Mouse (Mus musculus) heart, embryonic 12.5 days (tissue): ENCODE data around the gene Abcg5. TPM values are rescaled to one million over a fixed set of nuclear protein-coding genes. Genes with fewer than 3 reads are reported as not detected.

Source experiments
- ATAC-seq: fragments of 200-750 bp; cut with Nextera tagmentation; 2 replicates; pipeline ENCODE4 v1.8.0; 2017; ENCODE audit warnings: moderate TSS enrichment, moderate library complexity; ENCODE audit not compliant: insufficient number of reproducible peaks, low FRiP score
- H3K27ac ChIP-seq: fragments of 300-500 bp; sonication (generic); 2 replicates; pipeline ENCODE4 v1.5.1; 2016; ENCODE audit warnings: mild to moderate bottlenecking, moderate library complexity; ENCODE audit not compliant: poor library complexity, severe bottlenecking
- H3K27me3 ChIP-seq: fragments of 300-500 bp; sonication (generic); replicated peaks from 2 replicates; pipeline ENCODE4 v1.6.1; 2016; ENCODE audit warnings: mild to moderate bottlenecking, moderate library complexity
- H3K36me3 ChIP-seq: fragments of 300-500 bp; sonication (generic); 2 replicates; pipeline ENCODE4 v1.6.1; 2016; ENCODE audit warnings: mild to moderate bottlenecking, moderate library complexity
- H3K4me1 ChIP-seq: fragments of 300-500 bp; sonication (generic); replicated peaks from 2 replicates; pipeline ENCODE4 v1.6.1; 2016; ENCODE audit warnings: mild to moderate bottlenecking
- H3K4me2 ChIP-seq: fragments of 300-500 bp; sonication (generic); 2 replicates; pipeline ENCODE4 v1.6.1; 2016; ENCODE audit warnings: mild to moderate bottlenecking, moderate library complexity
- H3K4me3 ChIP-seq: fragments of 300-500 bp; sonication (generic); 2 replicates; pipeline ENCODE4 v1.5.1; 2016; ENCODE audit warnings: mild to moderate bottlenecking
- H3K9ac ChIP-seq: fragments of 300-500 bp; sonication (generic); 2 replicates; pipeline ENCODE4 v1.6.1; 2016; ENCODE audit warnings: mild to moderate bottlenecking, moderate library complexity
- H3K9me3 ChIP-seq: fragments of 300-500 bp; sonication (generic); replicated peaks from 2 replicates; pipeline ENCODE4 v1.6.1; 2016; ENCODE audit warnings: mild to moderate bottlenecking, moderate library complexity
- WGBS: fragments of 180-500 bp; shearing (Covaris S2); methylation state at CpG from one replicate; pipeline ENCODE4 v1.1.7; 2016; 5-methylcytosine and 5-hydroxymethylcytosine counted together
- polyA plus RNA-seq: library from polyadenylated mRNA; unstranded; fragments of >200 nt; fragmentation: Nextera tagmentation; extraction: Ambion mirVana; gene quantifications from 2 replicates; pipeline ENCODE4 v1.2.1, GENCODE M21; 2016

Abcg5 gene
- 0.39 and 0.42 TPM in 2 replicates for polyA plus RNA-seq

- Histone ChIP-seq H3K4me2 (no peak within 1 kb of the TSS), H3K36me3 (no peaks in the 10 kb centered on the region), H3K4me1 (peaks cover 24% of the 10 kb centered on the region), H3K27me3 (no peaks in the 10 kb centered on the region), H3K4me3 (no peak within 1 kb of the TSS), H3K27ac (no peak within 1 kb of the TSS), H3K9ac (no peak within 1 kb of the TSS), H3K9me3 (no peaks in the 10 kb centered on the region)
- ATAC-seq, result no peak
- 61% methylated on average over 18 of the region's 18 CpGs for WGBS
Measured at GRCm38 (mm10) chr17:84682734-84683717, at the start of gene Abcg5. TSS of gene Abcg5 (minus strand) at chr17:84683011.

DNA sequence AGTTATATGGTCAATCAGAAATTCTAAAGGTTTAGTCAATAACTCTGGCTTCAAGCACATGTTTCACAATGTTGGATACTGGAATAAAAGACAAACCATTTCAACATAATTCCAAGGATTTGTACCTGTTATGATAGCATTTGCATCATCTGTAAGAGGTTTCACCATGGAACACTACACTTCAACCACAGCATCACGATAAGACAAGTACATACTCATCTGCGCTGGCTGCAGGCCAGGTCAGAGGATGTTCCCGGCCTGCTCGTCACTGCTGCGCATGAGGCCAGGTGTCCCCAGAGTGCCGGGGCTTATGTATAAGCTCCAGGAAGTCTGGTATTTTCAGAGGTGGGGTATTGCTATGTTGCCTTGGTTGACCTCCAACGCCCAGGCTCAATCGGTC, 49.8 kb upstream of the Abcg5 start:
- WGBS, result 86% methylated on average over 8 of the region's 8 CpGs
- no peaks in the 10 kb centered on the region for H3K9me3 ChIP-seq
- H3K27ac ChIP-seq, result no peak overlapping the region
- no peak overlapping the region for H3K4me2 ChIP-seq
- ATAC-seq, result no peak
- H3K4me3 ChIP-seq, result no peak overlapping the region
- H3K9ac ChIP-seq, result no peak overlapping the region
- H3K4me1 ChIP-seq, result peaks cover 10% of the 10 kb centered on the region
- H3K36me3 ChIP-seq, result peaks cover 51% of the 10 kb centered on the region
- no peaks in the 10 kb centered on the region for H3K27me3 ChIP-seq

GRCm38 (mm10) chr17:84731361-84731760, 48.5 kb upstream of the Abcg5 start:
- Histone ChIP-seq H3K4me3 (no peak overlapping the region), H3K27ac (no peak overlapping the region), H3K9ac (no peak overlapping the region), H3K27me3 (no peaks in the 10 kb centered on the region), H3K36me3 (peaks cover 54% of the 10 kb centered on the region), H3K4me2 (no peak overlapping the region), H3K4me1 (peaks cover 10% of the 10 kb centered on the region), H3K9me3 (no peaks in the 10 kb centered on the region)
- ATAC-seq, result no peak
- WGBS, result 87% methylated on average over 12 of the region's 12 CpGs

DNA sequence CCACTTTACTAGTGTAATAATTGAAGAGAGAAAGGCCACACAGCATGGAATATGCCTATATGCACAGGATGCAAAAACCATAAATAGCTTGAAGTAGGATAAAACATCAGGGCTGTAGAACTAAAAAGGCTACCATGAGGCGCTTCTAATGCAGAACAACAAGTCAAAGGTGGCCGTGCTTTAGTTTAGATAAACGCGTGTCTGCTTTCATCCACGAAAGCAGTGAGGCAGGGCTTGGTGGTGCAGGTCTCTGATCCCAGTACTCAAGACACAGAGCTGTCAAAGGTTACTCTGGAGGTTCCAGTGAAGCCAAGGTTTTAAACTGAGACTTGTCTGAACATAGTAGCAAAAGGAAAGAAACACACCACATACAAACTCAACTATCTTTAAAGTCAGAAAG, 46.3 kb upstream of the Abcg5 start:
- Histone ChIP-seq H3K27ac (no peak overlapping the region), H3K4me3 (no peak overlapping the region), H3K9ac (no peak overlapping the region), H3K36me3 (peaks cover 55% of the 10 kb centered on the region), H3K27me3 (no peaks in the 10 kb centered on the region), H3K4me2 (no peak overlapping the region), H3K9me3 (no peaks in the 10 kb centered on the region), H3K4me1 (peaks cover 10% of the 10 kb centered on the region)
- ATAC-seq, result no peak
- 62% methylated on average over 5 of the region's 5 CpGs for WGBS

GRCm38 (mm10) chr17:84728201-84728911, 45.5 kb upstream of the Abcg5 start:
- no peaks in the 10 kb centered on the region for H3K27me3 ChIP-seq
- H3K4me2 ChIP-seq, result no peak overlapping the region
- no peak overlapping the region for H3K27ac ChIP-seq
- peaks cover 10% of the 10 kb centered on the region for H3K4me1 ChIP-seq
- peaks cover 61% of the 10 kb centered on the region for H3K36me3 ChIP-seq
- H3K9ac ChIP-seq, result no peak overlapping the region
- no peak overlapping the region for H3K4me3 ChIP-seq
- H3K9me3 ChIP-seq, result no peaks in the 10 kb centered on the region
- no peak; the same call in 1 of the 2 replicates for ATAC-seq
- WGBS, result 65% methylated on average over 1 of the region's 1 CpGs

GRCm38 (mm10) chr17:84725163-84725562, 42.4 kb upstream of the Abcg5 start:
- no peak overlapping the region for H3K4me2 ChIP-seq
- no peak for ATAC-seq
- no peak overlapping the region for H3K4me3 ChIP-seq
- H3K9ac ChIP-seq, result no peak overlapping the region
- H3K36me3 ChIP-seq, result peaks cover 66% of the 10 kb centered on the region
- H3K9me3 ChIP-seq, result no peaks in the 10 kb centered on the region
- H3K27ac ChIP-seq, result no peak overlapping the region
- 92% methylated on average over 3 of the region's 3 CpGs for WGBS
- no peaks in the 10 kb centered on the region for H3K27me3 ChIP-seq
- H3K4me1 ChIP-seq, result peaks cover 10% of the 10 kb centered on the region

DNA sequence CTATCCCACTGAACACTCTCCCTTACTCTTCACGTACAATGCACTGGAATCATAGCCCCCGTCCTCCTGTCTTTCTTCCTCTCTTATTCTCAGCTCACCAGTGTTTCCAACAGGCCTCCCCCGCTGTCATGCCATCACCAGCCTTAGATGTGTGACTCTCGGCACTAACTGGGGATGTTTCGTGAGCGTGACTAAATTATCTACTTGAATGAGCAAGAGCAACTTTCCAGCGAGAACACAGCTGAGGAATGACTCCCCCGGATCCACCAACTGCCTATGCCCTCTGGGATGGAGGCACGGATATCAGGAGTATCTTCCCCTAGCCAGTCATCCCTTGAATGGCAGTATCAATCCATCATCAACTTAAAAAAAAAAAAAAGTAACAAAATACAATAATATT, 41.2 kb upstream of the Abcg5 start:
- Histone ChIP-seq H3K4me3 (no peak overlapping the region), H3K9ac (no peak overlapping the region), H3K4me2 (no peak overlapping the region), H3K4me1 (peaks cover 6% of the 10 kb centered on the region), H3K9me3 (no peaks in the 10 kb centered on the region), H3K27me3 (no peaks in the 10 kb centered on the region), H3K27ac (no peak overlapping the region), H3K36me3 (peaks cover 61% of the 10 kb centered on the region)
- ATAC-seq, result no peak
- 86% methylated on average over 9 of the region's 9 CpGs for WGBS

GRCm38 (mm10) chr17:84719105-84719504, 36.3 kb upstream of the Abcg5 start:
- Histone ChIP-seq H3K4me3 (no peak overlapping the region), H3K9ac (no peak overlapping the region), H3K4me2 (no peak overlapping the region), H3K4me1 (peaks cover 4% of the 10 kb centered on the region), H3K36me3 (peaks cover 55% of the 10 kb centered on the region), H3K9me3 (no peaks in the 10 kb centered on the region), H3K27ac (no peak overlapping the region), H3K27me3 (no peaks in the 10 kb centered on the region)
- WGBS, result 71% methylated on average over 3 of the region's 3 CpGs
- ATAC-seq, result no peak

DNA sequence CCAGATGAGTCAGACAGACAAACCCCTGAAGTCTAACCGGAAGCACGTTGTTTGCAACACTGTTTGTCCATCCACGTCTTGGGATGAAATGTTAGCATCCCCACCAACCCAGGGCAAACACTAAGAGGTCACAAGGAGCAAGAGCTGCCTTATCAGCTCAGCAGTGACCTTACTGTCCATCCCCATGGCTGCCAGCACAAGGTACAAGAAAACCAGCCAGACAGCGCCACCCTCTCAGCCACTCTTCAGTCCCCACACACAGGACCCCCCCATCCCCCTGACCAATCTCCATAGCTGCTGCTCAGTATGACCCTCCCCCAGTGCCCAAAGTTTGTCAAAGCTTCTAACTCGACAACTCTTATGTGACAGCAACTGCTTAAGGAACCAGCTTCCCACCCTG, 34.6 kb upstream of the Abcg5 start:
- H3K36me3 ChIP-seq, result peaks cover 55% of the 10 kb centered on the region
- no peak for ATAC-seq
- H3K9me3 ChIP-seq, result no peaks in the 10 kb centered on the region
- peaks cover 4% of the 10 kb centered on the region for H3K4me1 ChIP-seq
- H3K27ac ChIP-seq, result no peak overlapping the region
- no peak overlapping the region for H3K4me3 ChIP-seq
- H3K4me2 ChIP-seq, result no peak overlapping the region
- H3K27me3 ChIP-seq, result no peaks in the 10 kb centered on the region
- no peak overlapping the region for H3K9ac ChIP-seq
- 71% methylated on average over 5 of the region's 5 CpGs for WGBS

DNA sequence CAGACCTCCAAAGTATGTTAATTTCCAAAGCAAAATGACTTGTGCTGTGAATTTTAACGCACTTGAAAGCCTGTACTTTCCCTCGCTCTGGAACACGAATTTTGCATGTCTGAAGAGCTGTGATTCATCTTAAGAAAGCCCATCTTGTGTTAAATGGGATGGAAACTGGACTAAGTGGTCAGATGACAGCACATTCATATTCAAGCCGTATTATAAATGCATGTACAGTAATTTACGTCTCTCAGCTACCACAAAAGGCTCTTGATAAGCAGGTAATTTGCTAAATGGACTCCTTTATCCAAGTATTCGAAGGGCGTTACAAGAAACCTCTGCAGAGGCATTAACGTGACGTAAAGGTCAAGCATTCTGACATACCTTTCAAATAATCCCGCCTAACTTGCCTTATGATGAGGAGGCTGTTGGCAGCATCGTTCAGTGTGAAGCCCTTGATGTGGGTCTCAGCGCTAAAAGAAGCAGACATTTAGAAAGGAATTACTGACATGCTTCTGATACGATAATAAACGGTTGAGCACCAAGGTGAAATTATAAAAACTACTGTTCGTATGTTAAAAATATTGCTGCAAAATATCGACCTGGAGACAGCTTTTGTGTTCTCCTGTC, 33.6 kb upstream of the Abcg5 start:
- peaks cover 4% of the 10 kb centered on the region for H3K4me1 ChIP-seq
- no peak for ATAC-seq
- WGBS, result 81% methylated on average over 16 of the region's 16 CpGs
- H3K9me3 ChIP-seq, result no peaks in the 10 kb centered on the region
- peaks cover 50% of the 10 kb centered on the region for H3K36me3 ChIP-seq
- H3K4me2 ChIP-seq, result no peak overlapping the region
- no peak overlapping the region for H3K27ac ChIP-seq
- H3K9ac ChIP-seq, result no peak overlapping the region
- no peaks in the 10 kb centered on the region for H3K27me3 ChIP-seq
- no peak overlapping the region for H3K4me3 ChIP-seq

DNA sequence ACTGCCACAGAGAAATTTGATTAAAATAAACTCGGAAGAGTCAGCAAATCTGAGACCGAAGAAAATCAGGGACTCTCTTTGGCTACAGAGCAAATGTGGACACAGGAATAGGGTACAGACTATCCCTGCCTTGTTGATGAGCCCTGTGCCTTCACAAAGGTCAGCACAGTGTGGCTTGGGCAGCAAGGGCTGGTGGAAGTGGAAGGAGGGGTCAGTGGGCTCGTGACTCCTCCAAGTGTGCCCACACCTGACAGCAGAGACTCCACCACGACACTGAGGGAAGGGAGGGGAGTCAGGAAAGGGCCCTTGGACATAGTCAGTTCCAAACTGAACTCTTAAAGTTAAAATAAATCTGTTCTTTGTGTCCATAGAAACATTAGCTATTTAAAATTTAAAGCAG, 32.1 kb upstream of the Abcg5 start:
- peaks cover 44% of the 10 kb centered on the region for H3K36me3 ChIP-seq
- no peaks in the 10 kb centered on the region for H3K27me3 ChIP-seq
- no peak overlapping the region for H3K9ac ChIP-seq
- H3K4me1 ChIP-seq, result peaks cover 4% of the 10 kb centered on the region
- no peak overlapping the region for H3K4me3 ChIP-seq
- ATAC-seq, result no peak
- 82% methylated on average over 4 of the region's 4 CpGs for WGBS
- H3K4me2 ChIP-seq, result no peak overlapping the region
- no peak overlapping the region for H3K27ac ChIP-seq
- H3K9me3 ChIP-seq, result no peaks in the 10 kb centered on the region
